Mouse (Mus musculus) MEL (cell line): ENCODE results near the gene Fnbp4.

Experiments
- CTCF ChIP-seq, 3 experiments: IDR thresholded peaks in 2 of 3; conservative IDR thresholded peaks in 1 of 3; 2 replicates each; pipeline ENCODE4 v1.5.1; 2011 to 2012; ENCODE audit warnings: low read length in 3 of 3, low read depth in 2 of 3, mild to moderate bottlenecking in 2 of 3, improper control_type of control experiment in 1 of 3, inconsistent platforms in 1 of 3, mixed read lengths in 1 of 3, moderate library complexity in 1 of 3; ENCODE audit not compliant: control insufficient read depth in 1 of 3, insufficient read depth in 1 of 3, poor library complexity in 1 of 3, severe bottlenecking in 1 of 3
- EP300 ChIP-seq, 2 experiments: IDR thresholded peaks; 2 replicates each; pipeline ENCODE4 v1.6.1; 2011; ENCODE audit warnings: improper control_type of control experiment in 2 of 2, low read length in 2 of 2, low read depth in 1 of 2, mild to moderate bottlenecking in 1 of 2
- HCFC1 ChIP-seq: IDR thresholded peaks from 2 replicates; pipeline ENCODE4 v1.6.1; 2012; ENCODE audit warnings: low read depth, mild to moderate bottlenecking, inconsistent platforms, low read length, improper control_type of control experiment, moderate library complexity
- SIN3A ChIP-seq: IDR thresholded peaks from 2 replicates; pipeline ENCODE4 v1.6.1; 2012; ENCODE audit warnings: low read length, improper control_type of control experiment, inconsistent platforms

DNA sequence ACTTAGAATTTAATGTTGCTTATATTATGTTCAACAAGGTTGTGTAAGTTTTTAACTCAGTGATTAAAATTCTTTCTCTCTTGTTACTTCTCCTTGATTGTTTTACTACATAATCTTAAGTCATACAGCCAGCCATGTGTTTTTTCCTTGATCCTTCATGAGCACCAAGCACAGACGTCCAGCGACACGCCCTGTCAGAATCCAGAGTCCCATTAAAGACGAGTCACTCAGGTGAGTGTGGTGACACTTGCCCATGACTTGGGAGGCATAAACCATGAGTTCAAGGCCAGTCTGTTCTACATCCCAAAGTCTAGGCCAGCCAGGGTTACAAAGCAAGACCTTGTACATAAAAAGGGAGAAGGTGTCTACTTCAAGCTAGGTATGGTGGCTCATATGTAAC is 71.0 kb downstream of the Fnbp4 start:
- no peak for TF ChIP-seq SIN3A
- no peak for TF ChIP-seq CTCF (IDR thresholded peaks at IDR 0.05 in 2 of 3, conservative IDR thresholded peaks at IDR 0.05 in 1 of 3; ENCODE audit: control insufficient read depth in 1 of 3, insufficient read depth in 1 of 3, low read depth in 2 of 3, low read length in 3 of 3, poor library complexity in 1 of 3, severe bottlenecking in 1 of 3)
- no peak for TF ChIP-seq EP300 (IDR thresholded peaks at IDR 0.05; ENCODE audit: low read depth in 1 of 2, low read length in 2 of 2)
- TF ChIP-seq HCFC1, result no peak
